Mouse (Mus musculus) v-Abl transformed pro-B cells (cell line): Measurements from ENCODE around the gene Herc1.

ENCODE experiments used
- in situ Hi-C, 2 experiments: fragments of 400-800 bp; cut with MboI; formaldehyde crosslinking; loops; one replicate each; pipeline ENCODE4 v1.15.1; 2025; ENCODE audit not compliant: unreplicated experiment in 2 of 2

Herc1 gene

DNA sequence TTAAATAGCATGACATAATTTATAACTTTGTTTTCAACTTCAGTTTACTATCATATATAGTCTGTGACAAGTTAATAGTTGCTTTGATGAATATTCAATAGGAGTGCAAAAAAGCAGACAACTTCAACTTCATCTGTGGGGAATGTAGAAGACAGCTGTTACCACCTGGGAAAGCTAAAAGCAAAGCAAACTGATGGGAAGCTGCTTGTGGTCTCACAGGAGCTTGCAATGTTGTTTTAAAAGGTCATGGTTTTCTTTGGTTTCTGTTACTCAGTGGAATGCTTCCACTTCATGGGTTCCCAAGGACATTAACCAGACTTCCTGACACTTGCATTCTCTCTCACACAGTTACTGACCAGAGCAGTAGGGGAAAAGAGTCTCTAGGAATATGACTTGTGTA lies 138.5 kb downstream of the Herc1 start:
- in situ Hi-C loops, result no loop called here

DNA sequence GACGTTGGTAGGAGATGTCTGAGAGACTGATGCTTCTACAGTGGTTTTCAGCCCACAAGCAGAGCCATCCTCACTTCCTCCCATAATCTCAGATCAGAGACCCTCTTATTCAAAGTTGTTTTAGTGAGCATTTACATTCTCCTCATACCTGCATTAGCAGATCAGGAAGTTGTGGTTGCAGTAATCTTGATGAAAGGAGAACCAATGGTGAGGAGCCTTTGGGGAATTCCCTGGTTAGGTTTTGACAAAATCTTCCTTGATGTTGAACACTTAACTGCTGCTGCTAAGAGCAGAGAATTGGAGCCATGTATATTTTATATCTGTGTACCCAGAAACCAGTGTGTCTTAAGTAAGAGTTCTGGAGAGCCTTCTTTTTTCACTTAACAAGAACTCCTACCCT lies 142.1 kb downstream of the Herc1 start:
- in situ Hi-C loops, result no loop called here

GRCm38 (mm10) chr9:66493992-66494391 lies 143.7 kb downstream of the Herc1 start:
- in situ Hi-C loops, result no loop called here

GRCm38 (mm10) chr9:66501248-66501647 lies 151.0 kb downstream of the Herc1 start:
- in situ Hi-C loops, result no loop called here

GRCm38 (mm10) chr9:66503879-66504411 lies 153.7 kb downstream of the Herc1 start:
- in situ Hi-C loops, result no loop called here

GRCm38 (mm10) chr9:66504518-66504917 lies 154.3 kb downstream of the Herc1 start:
- in situ Hi-C loops, result no loop called here

DNA sequence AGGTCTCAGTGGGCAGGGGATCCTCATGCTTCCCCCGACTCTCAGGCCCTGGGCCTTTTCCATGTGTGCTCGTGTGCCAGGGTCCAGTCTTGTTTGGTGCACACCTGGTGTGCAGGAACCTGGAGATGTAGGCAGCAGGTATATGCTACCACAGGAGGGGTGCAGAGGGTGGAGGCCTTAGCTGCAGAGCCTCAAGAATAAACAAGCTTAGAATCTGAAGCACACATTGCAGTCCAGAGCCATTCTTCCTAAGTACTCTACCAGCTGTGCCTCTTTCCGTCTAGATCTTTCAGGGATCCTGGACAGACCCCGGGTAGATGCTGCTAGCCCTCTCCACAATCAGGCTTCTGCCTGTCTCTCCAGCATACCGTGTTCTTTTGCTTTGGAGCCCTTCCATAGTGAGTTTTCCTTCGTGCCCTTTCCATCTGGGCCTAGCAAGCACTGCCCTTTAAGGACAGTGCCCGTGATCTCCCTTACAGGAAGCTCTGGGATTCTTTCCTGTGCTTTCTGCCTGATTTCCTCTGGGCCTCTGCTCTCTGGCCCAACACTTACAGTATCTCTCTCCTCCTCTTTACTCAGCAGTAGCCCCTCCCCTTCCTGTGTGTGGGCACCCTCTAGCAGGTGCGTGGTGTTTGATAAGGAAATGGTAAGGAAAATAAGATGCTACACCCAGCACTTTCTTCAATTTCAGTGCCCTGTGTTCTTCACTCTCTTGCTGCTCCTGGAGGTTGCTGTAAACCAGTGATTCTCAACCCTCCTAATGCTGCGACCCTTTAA lies 155.1 kb downstream of the Herc1 start:
- in situ Hi-C loops, result no loop called here

DNA sequence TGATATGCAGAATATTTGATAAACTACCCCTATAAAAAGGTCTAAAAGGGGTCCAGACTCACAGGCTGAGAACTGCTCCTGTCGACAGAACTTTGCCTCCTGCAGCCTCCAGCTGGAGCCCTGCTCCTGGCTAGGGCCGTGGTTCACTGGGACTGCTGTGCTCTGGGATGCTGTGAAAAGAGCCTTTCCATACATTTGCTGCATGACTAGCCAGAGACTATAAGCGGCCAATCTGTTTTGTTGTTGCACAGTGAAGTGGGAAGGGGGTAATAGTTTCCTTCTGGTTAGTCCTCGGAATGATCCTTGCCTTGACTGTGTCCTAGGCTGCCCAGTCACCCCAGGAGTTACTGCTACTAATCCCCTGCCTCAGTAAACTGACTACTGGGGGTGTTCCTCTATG lies 155.8 kb downstream of the Herc1 start:
- in situ Hi-C loops, result no loop called here

GRCm38 (mm10) chr9:66506424-66506823 lies 156.2 kb downstream of the Herc1 start:
- in situ Hi-C loops, result no loop called here

- in situ Hi-C loops, result no loop called here
Observed at GRCm38 (mm10) chr9:66507684-66508083, 157.4 kb downstream of the Herc1 start.

- in situ Hi-C loops, result no loop called here
Observed at GRCm38 (mm10) chr9:66508890-66509399, 158.7 kb downstream of the Herc1 start.

DNA sequence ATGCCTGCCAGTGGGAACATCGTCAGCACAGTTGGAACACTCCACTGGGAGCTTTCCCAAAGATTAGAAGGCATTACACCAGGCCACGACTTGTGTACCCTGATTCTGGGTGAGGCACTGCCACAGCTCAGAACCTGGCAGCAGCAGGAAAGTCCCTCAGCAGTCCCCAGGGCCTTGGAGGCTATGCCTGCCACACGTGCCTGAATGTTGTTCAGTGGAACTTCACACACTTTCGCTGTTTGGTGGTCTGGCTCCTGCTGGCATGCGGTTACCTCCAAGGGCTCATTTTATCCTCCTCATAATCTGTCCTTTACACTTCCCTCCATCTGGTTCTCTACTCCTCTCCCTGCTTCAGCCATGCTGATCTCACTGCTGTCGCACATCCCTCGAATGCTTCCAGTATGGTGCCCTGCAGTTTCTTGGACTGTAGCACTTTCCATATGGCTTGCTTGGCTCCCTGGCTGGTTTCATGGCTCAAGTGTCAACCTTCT lies 160.1 kb downstream of the Herc1 start:
- in situ Hi-C loops, result loop anchor here (5.0 kb wide), 2 partner anchors 132 to 137 kb away; no protein-coding TSS in a partner anchor

- in situ Hi-C loops, result loop anchor here (5.0 kb wide), 2 partner anchors 131 to 136 kb away; no protein-coding TSS in a partner anchor
Observed at GRCm38 (mm10) chr9:66510944-66511343, 160.7 kb downstream of the Herc1 start.

GRCm38 (mm10) chr9:66511580-66512350 lies 161.5 kb downstream of the Herc1 start:
- in situ Hi-C loops, result loop anchor here (5.0 kb wide), 2 partner anchors 131 to 136 kb away; no protein-coding TSS in a partner anchor

DNA sequence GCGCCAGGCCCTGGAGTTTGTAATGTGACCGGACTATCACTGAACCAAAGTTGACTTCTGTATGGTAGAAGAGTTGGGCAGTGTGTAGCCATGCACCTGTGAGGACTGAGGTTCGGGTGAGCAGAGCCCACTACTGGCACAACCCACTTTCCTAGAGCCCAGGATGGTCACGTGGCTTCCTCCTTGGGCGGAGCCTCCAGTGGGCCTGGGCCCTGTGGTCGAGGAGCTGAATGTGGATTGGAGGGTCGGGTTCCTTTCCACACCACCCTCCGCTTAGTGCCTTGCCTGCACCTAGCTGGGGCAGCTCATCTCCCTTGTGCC lies 162.1 kb downstream of the Herc1 start:
- in situ Hi-C loops, result loop anchor here (5.0 kb wide), 2 partner anchors 130 to 135 kb away; no protein-coding TSS in a partner anchor

DNA sequence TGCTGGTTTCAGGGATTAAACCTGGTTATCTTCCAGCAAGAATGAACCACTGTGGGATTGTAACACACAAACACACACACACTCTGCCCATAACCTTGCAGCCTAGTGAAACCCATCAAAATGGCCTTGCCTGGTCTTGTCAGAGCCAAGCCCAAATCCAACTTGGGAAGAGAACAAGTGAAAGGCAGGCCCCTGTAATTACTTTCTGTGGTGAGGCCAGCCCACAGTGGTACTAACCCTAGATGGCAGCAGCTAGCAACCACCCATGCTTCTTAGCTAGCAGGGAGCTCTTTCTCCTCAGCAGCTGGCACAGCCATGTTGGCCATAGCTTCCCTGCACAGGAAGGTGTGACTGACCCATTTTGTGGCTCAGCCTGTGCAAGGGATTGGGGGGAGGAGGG lies 162.9 kb downstream of the Herc1 start:
- in situ Hi-C loops, result loop anchor here (5.0 kb wide), 2 partner anchors 129 to 134 kb away; no protein-coding TSS in a partner anchor

DNA sequence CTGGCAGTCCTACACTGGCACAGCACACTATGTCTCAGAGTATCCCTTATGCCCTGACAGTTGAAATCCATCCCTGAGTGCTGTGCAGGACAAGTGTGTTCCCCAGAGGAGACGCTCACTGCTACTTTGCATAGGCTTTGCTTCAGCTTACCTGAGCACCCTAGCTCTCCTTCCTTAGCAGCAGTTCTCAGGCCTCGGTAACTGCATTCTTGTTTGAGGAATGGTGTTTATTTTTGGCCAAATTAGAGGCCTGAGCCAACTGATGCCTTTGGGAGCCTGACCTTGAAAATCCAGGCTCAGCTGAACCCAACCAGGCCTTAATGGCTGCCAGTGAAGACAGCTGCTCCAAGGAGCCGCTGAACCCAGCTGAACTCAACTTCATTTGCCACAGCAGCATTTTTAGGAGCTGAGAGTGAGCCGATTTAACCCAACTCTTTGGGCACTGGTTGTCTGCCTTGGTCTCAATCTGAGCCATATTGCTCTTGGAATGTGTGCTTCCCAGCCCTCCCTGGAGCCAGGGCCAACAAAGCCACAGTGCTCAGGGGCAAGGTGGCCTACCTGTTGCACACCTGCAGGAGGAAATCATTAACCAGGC lies 163.5 kb downstream of the Herc1 start:
- in situ Hi-C loops, result loop anchor here (5.0 kb wide), 2 partner anchors 129 to 134 kb away; no protein-coding TSS in a partner anchor

- in situ Hi-C loops, result loop anchor here (5.0 kb wide), 2 partner anchors 128 to 133 kb away; no protein-coding TSS in a partner anchor
Observed at GRCm38 (mm10) chr9:66514256-66514770, 164.1 kb downstream of the Herc1 start, which contains the start of gene Fbxl22. Gene Fbxl22 (minus strand): TSS chr9:66514593.

- in situ Hi-C loops, result loop anchor here (5.0 kb wide), 3 partner anchors 102 to 192 kb away; no protein-coding TSS in a partner anchor
Observed at GRCm38 (mm10) chr9:66515115-66515514, 164.9 kb downstream of the Herc1 start.

GRCm38 (mm10) chr9:66515680-66516210 lies 165.5 kb downstream of the Herc1 start:
- in situ Hi-C loops, result loop anchor here (5.0 kb wide), 3 partner anchors 102 to 192 kb away; no protein-coding TSS in a partner anchor
